Mouse (Mus musculus) left cerebral cortex, adult 11 months (tissue): ENCODE measurements around the gene 1700001L19Rik.

Source experiments
- DNase-seq: peaks from one replicate; pipeline ENCODE4 v3.0.0; 2022; ENCODE audit warnings: low spot score

The 1700001L19Rik gene

DNA sequence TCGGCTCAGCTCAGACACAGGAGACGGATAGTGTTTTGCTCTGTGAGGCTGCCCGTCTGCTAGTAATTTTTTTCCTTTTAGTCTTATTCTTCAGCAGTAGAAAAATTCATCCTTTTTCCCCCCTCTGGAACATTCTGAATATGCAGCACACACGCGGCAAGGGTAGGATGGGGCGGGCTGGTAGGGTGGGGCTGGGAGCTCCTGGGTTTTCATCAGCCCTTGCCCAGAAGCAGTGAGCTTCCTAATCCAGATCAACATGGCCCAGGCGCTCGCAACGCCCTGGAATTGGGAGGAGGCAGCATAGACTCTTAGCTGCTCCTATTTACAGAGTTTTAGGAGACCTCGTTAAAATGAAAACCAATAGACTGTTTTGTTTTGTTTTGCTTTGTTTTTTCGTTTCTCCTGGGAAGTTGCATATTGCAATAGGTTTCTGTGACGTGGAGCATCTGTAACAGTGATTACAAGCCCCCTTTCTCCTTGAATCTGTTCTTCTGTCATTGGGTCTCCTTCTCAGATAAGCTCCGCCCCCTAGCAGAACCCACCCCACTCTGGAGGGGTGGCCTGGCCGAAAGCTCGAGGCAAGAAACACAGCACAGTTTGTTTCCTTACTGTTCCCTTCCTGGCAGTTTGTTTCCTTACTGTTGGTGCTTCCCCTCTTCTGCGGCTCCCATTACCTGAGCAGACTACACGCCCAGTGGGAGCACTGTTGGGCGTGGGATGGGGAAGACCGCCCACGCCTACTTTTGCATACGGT lies 10.6 kb downstream of the 1700001L19Rik start:
- DNase-seq: no peak

DNA sequence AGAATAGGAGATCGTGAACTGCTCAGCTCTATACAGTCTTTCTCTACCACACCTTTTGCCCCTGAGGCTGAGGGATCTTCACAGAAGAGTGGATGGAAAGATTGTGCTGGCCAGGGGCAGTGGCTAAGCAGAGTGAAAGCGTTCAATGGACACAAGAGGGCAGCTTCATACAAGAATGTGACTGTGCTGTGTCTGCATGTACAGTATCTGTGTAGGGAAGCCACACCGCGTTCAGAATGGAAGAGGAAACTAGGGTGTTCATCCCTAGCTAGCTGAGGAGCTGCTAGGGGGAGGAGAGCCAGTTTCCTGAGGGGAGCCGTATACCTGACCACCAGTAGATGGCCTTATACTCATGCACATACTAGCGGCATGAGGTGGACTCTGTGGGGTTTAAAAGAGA lies 25.6 kb downstream of the 1700001L19Rik start:
- DNase-seq: no peak

DNA sequence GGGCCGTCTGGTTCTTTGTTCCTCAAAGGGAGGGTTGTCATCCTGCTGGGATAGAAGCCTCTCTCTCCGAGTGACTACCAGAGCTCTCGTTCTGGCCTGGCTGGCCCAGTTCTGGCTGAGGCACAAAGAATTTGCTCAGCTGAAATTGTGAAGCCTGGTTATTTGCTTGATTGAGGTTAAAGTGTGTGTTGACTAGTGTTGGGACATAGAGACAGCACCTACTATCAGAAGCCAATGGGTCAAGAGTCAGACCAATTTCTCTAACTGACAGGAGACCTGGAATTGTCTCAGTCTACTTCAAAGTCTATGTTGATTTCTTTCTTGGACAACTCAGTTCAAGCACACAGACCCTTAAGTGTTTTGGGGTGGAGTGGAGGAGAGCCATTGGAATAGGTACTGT lies 29.8 kb downstream of the 1700001L19Rik start:
- no peak for DNase-seq

DNA sequence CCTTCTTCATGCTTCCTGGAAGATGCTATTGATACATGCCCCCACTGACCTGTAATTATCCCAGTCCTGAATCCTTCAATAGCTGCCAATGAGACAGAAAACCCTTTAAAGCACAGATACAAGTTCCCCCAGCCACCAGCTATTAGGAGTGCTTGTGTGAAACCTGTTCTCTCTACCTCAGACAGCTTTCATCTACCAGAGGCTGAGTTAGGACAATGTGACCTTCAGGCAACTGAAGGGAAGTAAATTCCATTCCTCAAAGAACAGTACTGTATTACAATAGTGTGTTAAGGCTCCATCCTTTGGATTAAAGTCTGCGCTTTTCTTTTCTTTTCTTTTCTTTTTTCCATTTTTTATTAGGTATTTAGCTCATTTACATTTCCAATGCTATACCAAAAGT lies 45.6 kb downstream of the 1700001L19Rik start:
- no peak for DNase-seq
